Mouse (Mus musculus) natural killer cell, adult 2 months (primary cell): ENCODE results near the gene Ppp2r2c.
"Not testable (repeated sequence)": the region's sequence is repeated elsewhere in the genome, so short reads cannot be mapped to it uniquely, and the experiment has no call there.

Experiments used
- DNase-seq, 2 experiments: peaks; one replicate each; pipeline ENCODE4 v3.0.0; 2022; ENCODE audit warnings: low spot score in 2 of 2

Gene Ppp2r2c

GRCm38 (mm10) chr5:36929376-36929775 lies 61.1 kb downstream of the Ppp2r2c start:
- DNase-seq = no peak

- DNase-seq = no peak
Observed at GRCm38 (mm10) chr5:36933383-36933782, 65.1 kb downstream of the Ppp2r2c start.

GRCm38 (mm10) chr5:36935486-36936473 lies 67.5 kb downstream of the Ppp2r2c start:
- no peak for DNase-seq

DNA sequence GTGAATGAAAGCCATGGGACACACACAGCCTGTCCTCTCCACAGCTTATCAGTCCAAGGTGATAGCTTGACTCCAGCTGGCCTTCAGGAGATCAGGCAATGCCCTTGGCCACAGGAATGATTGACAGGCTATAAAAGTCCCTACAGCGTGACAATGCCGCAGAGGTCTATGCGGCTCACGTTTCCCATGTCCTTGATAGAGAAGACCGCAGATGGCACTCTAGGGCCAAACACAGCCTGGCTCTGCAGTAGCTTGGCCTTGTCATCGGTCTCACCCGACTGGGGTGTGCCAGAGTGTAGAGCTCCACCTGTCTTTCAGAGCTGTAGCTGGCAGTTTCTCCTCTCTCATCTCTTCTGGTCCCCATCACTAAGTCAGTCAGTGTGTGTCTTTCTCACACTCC lies 68.2 kb downstream of the Ppp2r2c start:
- no peak for DNase-seq

DNA sequence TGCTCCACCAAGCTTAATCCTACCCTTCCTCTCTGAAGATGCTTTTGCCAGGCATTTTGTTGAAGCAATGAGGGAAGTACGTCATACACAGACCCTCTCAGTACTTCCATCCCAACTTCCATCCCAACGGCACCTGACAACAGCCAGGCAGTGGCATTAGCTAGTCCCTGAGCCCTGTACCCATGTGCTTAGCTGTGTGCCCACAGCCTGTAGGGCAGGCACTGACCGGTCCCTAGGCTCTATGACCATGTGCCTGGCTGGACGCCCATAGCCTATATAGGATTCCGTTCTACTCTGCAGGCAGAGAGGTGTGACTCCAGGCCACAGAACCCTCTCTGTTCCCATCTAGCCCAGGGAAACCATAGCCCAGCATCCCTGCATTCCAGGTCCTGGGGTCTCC lies 69.7 kb downstream of the Ppp2r2c start:
- DNase-seq = no peak

DNA sequence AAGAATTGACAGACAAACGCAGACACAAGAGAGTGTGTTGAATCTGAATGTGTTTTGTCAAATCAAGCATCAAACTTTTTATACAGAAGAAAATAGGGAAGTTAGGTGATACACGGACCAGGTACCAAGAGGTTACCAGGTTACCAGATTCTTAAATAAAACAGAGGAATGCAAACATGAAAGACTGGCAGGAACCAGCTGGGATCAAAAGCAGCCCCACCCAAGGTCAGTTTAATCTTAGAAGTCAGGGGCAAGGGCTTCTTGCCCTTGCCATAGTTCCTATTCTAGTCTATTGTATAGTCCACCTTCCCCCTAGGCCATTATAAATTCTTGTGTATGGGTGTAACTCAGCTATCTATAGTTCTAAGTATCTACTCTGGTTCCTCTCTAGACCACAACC lies 70.7 kb downstream of the Ppp2r2c start:
- not testable (repeated sequence) for DNase-seq

- DNase-seq = no peak
Observed at GRCm38 (mm10) chr5:36942446-36942845, 74.1 kb downstream of the Ppp2r2c start.

- no peak for DNase-seq
Observed at GRCm38 (mm10) chr5:36944552-36944951, 76.2 kb downstream of the Ppp2r2c start.

DNA sequence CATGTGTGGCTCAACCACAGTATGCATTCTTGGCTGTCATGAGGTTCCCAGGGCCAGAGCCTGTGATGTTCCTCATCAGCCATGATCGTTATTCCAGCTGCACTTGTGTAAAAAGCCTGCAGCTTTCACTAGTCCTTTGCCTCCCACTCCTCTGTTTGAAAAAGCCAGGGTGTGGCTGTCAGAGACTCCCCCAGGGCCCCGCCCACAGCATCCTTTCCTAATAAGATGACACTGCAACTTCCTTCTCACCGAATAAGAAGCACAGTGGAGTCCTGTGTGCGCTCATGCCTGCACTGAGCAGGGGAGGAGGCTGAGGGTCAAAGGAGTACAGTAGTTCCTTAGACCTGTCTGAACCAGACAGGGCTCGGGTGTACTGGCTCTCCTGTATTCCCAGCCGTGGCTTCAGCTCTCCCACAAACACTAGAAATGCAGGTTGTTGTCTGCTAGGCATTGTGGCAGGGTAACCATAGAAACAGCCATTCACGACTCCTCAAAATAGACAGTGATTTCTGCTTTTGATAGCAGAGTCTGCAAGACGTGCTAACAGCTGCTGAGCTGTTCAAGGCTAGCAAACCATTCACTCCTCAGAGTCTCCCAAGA lies 76.9 kb downstream of the Ppp2r2c start:
- no peak for DNase-seq

DNA sequence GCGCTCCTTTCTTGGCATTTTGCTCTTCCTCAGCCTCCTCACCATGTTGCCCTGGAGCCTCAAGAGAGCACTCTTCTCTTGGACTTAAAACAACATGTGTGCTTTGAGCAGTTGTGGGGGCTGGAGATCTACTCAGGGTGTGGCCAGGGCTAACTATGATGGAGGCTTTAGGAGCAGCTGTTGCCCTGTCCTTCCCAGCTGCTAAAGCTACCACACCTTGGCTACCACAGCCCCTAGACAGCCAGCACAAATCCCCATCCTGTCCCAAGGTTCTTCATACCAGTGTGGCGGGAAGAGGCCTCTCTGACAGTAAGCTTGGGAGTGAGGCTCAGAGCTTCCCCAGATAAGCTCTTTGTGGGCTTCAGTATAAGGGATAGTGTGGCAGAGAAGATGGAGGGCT lies 77.4 kb downstream of the Ppp2r2c start:
- no peak for DNase-seq

- peak; percentile 39 to 56 for DNase-seq
Observed at GRCm38 (mm10) chr5:36946445-36946844, 78.1 kb downstream of the Ppp2r2c start.

- peak; percentile 47 to 74 for DNase-seq
Observed at GRCm38 (mm10) chr5:36948831-36949230, 80.5 kb downstream of the Ppp2r2c start.

- DNase-seq = peak in 1 of 2 experiments; percentile 27
Observed at GRCm38 (mm10) chr5:36950871-36951270, 82.6 kb downstream of the Ppp2r2c start.

DNA sequence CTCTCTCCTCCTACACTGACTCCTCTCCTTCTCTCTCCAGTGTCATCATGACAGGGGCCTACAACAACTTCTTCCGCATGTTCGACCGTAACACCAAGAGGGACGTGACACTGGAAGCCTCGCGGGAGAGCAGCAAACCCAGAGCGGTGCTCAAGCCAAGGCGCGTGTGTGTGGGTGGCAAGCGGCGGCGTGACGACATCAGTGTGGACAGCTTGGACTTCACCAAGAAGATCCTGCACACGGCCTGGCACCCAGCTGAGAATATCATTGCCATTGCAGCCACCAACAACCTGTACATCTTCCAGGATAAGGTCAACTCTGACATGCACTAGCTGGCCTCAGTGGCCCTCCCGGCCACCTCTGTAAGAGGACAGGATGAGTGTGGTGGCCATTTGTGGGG lies 84.0 kb downstream of the Ppp2r2c start:
- no peak for DNase-seq

GRCm38 (mm10) chr5:36955366-36955765 lies 87.1 kb downstream of the Ppp2r2c start:
- peak; percentile 26 to 41 for DNase-seq

GRCm38 (mm10) chr5:36958837-36959236 lies 90.5 kb downstream of the Ppp2r2c start:
- peak; percentile 54 to 64 for DNase-seq

DNA sequence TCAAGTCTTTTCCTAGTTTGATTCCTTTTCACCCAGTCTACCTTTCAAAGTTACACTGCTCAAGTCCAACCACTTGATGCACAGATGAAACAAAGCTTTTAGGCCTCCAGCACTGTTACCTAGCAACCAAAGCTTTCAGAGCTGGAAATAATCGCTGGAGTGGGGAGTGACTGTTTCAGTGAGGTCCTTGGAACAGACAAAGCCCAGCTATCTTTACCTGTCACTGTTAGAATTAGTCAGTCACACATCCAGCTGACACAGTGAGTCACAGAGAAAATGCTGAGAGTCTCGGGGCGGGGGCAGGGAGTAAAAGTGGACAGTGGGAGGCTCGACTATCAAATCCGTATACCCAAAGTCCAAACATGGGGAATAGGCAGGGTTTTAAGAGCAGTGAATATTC lies 92.2 kb downstream of the Ppp2r2c start:
- DNase-seq = no peak

GRCm38 (mm10) chr5:36971587-36971986 lies 103.3 kb downstream of the Ppp2r2c start:
- no peak for DNase-seq

DNA sequence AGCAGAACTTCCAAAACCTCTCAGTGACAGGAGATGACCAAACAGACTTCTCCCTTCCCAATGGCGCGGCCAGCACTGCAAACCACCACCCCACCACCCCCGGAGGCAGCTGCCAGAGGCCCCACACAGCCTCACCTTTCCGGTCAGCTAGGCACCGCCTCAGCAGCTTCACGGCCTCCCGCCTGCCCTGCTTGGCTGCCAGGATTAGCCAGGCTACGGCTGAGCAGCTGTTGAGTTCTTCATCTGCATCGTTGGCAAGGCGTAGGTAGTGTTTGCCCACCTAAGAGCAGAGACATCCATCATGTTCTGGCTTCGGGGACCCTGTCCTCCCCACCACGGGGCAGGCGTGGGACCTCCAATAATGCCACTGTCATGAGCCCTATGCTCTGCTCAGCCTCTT lies 107.0 kb downstream of the Ppp2r2c start:
- DNase-seq = no peak

DNA sequence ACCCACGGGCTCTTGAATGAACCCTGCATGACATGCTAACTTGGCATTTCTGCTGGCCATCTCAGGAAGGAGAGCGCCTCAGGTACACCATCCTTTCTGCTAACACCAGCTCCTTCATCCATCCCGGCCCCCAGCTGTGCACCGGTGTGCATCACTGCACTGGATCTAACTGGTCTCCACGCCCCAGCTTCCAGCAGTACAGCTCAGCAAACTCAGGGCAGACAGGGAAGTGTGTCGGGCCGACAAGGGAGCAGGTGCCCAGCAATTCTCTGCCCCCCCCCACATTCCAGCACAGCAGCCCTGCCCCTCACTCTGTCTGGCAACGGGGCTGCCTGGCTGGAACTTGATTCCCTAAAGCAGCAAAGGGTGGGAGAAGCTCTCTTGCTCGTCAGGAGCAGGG lies 109.5 kb downstream of the Ppp2r2c start:
- DNase-seq = no peak

DNA sequence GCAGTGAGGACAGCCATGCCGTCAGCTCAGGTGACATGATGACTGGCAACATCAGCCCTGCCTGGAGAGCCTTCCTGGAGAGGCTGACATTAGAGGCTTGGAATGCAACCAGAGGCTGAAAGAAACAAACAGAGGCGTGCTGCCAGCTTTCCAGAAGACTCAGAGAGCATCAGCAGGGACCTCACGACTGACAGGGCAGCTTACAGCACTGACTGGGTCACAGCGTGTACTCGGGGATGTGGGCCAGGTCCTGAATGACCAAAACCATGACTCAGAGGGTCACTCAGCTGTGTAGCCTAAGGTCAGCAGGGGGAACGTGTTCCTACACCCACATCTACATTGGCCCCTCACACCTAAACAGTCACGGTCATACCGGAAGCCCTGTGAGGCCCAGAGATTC lies 110.7 kb downstream of the Ppp2r2c start:
- DNase-seq = peak; percentile 7 to 17

DNA sequence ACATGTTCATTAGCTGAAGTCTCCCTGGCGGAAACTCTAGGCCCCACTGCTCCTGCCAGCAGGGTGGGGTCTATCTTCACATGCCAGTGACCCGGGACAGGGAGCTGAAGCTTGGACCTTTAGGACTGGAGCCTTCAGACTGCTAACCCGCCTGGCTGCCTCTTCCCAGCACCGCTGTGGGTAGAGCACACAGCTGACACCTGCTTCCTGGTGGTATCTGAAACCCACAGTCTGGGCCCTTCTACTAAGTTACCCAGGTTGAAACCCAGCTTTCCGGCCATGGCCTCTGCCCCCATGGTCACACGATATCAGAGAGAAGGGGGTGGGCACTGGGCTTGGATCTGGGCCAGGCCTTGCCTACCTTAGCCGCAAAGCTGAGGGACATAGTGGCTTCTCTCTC lies 111.3 kb downstream of the Ppp2r2c start:
- DNase-seq = peak; percentile 43 to 44

DNA sequence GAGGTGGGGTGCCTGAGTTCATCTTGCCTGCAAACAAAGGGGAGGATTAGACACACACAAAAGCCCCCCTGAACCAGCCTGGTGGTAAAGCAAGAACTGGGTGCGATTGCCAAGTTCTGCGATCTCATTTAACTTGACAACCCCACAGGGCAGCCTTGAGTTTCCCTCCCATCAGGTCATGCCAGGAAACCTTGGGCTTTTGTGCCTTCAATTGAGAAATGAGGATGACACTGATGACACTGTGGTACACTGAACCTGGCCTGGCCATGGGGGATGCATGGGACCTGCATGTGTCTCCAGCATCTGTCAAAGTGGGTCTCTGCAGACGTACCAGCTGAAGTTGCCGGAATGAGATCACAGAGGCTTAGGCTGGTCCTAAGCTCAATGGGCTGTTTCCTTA lies 114.0 kb downstream of the Ppp2r2c start:
- DNase-seq = no peak
